Comparison of ENCODE assay signal across 8 mouse cellular contexts in the genomic region with DNA sequence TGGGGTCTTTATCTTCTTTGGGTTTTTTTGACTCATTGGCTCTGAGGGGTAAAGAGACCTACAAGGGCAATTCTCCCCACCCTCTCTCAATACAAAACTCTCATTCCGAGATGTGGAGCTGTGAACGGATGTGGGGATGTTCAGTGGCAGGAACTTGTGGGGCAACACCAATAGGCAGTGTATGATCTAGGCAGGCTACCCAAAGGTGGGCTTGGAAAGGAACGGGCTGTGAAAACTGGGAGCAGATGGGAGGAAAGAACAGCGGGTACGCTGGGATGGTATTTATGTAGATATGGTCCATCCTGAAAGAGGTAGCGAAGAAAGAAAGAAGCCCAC. TPM values are rescaled to one million over a fixed set of nuclear protein-coding genes. Genes with fewer than 3 reads are reported as not detected.
DNase-seq lines count a peak whose midpoint lies in the region; ATAC-seq and TF ChIP-seq lines count a peak whose summit lies in the region.

No protein-coding gene starts in this region.

- H3K27me3 ChIP-seq in kidney, postnatal 0 days (ENCODE audit: insufficient read depth, low read length): peaks cover 33% of the 10 kb centered on the region
- peaks cover 47% of the 10 kb centered on the region for H3K27me3 ChIP-seq in embryonic facial prominence, embryonic 15.5 days
- H3K27me3 ChIP-seq in limb, embryonic 10.5 days (ENCODE audit: low read depth, poor library complexity, severe bottlenecking): peaks cover 91% of the 10 kb centered on the region
- peaks cover 13% of the 10 kb centered on the region for H3K27me3 ChIP-seq in neural tube, embryonic 14.5 days (ENCODE audit: control insufficient read depth, insufficient read depth, low read length)

- no peaks in the 10 kb centered on the region for H3K36me3 ChIP-seq in kidney, postnatal 0 days (ENCODE audit: insufficient read depth, low read length)
- no peaks in the 10 kb centered on the region for H3K36me3 ChIP-seq in embryonic facial prominence, embryonic 15.5 days
- H3K36me3 ChIP-seq in limb, embryonic 10.5 days: no peaks in the 10 kb centered on the region
- no peaks in the 10 kb centered on the region for H3K36me3 ChIP-seq in neural tube, embryonic 14.5 days (ENCODE audit: control insufficient read depth, insufficient read depth, low read length)

- no peaks in the 10 kb centered on the region for H3K9me3 ChIP-seq in kidney, postnatal 0 days (replicated peaks; ENCODE audit: low read length)
- H3K9me3 ChIP-seq in embryonic facial prominence, embryonic 15.5 days (replicated peaks): no peaks in the 10 kb centered on the region
- no peaks in the 10 kb centered on the region for H3K9me3 ChIP-seq in limb, embryonic 10.5 days (replicated peaks)
- no peaks in the 10 kb centered on the region for H3K9me3 ChIP-seq in neural tube, embryonic 14.5 days (ENCODE audit: control insufficient read depth, low read length)

- no peak overlapping the region for H3K27ac ChIP-seq in kidney, postnatal 0 days
- H3K27ac ChIP-seq in embryonic facial prominence, embryonic 15.5 days (replicated peaks): no peak overlapping the region
- H3K27ac ChIP-seq in limb, embryonic 10.5 days: no peak overlapping the region
- H3K27ac ChIP-seq in neural tube, embryonic 14.5 days (ENCODE audit: low read depth, low read length): peak overlapping the region; percentile 71; the same call in 1 of the 2 replicates

- H3K4me2 ChIP-seq in kidney, postnatal 0 days (ENCODE audit: low read length): peak overlapping the region; percentile 99
- H3K4me2 ChIP-seq in embryonic facial prominence, embryonic 15.5 days (replicated peaks): peak overlapping the region; percentile 92
- H3K4me2 ChIP-seq in neural tube, embryonic 14.5 days (ENCODE audit: low read depth, low read length): peak overlapping the region; percentile 86

- ATAC-seq in kidney, postnatal 0 days (replicated peaks; ENCODE audit: low FRiP score, low read depth): no peak
- ATAC-seq in embryonic facial prominence, embryonic 15.5 days (ENCODE audit: insufficient number of reproducible peaks, low FRiP score, low TSS enrichment, low read depth): no peak
- ATAC-seq in neural tube, embryonic 14.5 days (ENCODE audit: low read depth): peak; percentile 33

- peak overlapping the region; percentile 60 for H3K4me3 ChIP-seq in kidney, postnatal 0 days (replicated peaks; ENCODE audit: low read depth, low read length)
- H3K4me3 ChIP-seq in embryonic facial prominence, embryonic 15.5 days (replicated peaks): peak overlapping the region; percentile 55
- peak overlapping the region; percentile 69 for H3K4me3 ChIP-seq in limb, embryonic 10.5 days
- H3K4me3 ChIP-seq in neural tube, embryonic 14.5 days (ENCODE audit: low read depth, low read length): peak overlapping the region; percentile 61

- 10% methylated on average over 6 of the region's 6 CpGs for WGBS in kidney, postnatal 0 days
- 7% methylated on average over 6 of the region's 6 CpGs for WGBS in embryonic facial prominence, embryonic 15.5 days
- WGBS in limb, embryonic 10.5 days: 11% methylated on average over 6 of the region's 6 CpGs
- whole genome bisulfite sequencing in neural tube, embryonic 14.5 days: 10% methylated on average over 6 of the region's 6 CpGs

- H3K9ac ChIP-seq in kidney, postnatal 0 days (ENCODE audit: low read depth, low read length): no peak overlapping the region
- peak overlapping the region; percentile 15; the same call in 1 of the 2 replicates for H3K9ac ChIP-seq in embryonic facial prominence, embryonic 15.5 days
- H3K9ac ChIP-seq in neural tube, embryonic 14.5 days (replicated peaks; ENCODE audit: low read depth, low read length): peak overlapping the region; percentile 64

- no peak for TF ChIP-seq CTCF in kidney, postnatal 0 days (IDR thresholded peaks at IDR 0.05; ENCODE audit: low read depth)

- no peak for DNase-seq in kidney, postnatal 0 days (ENCODE audit: low spot score)
- DNase-seq in kidney, adult 11 months: no peak
- no peak for DNase-seq in limb, embryonic 10.5 days (ENCODE audit: low spot score)
- no peak for DNase-seq in urinary bladder, adult 2 months (ENCODE audit: low spot score)
- no peak for DNase-seq in spleen, postnatal 4 days (ENCODE audit: low spot score in 2 of 2)
- no peak for DNase-seq in adrenal gland, postnatal 25 days

- peaks cover 4% of the 10 kb centered on the region; the same call in 1 of the 2 replicates for H3K4me1 ChIP-seq in kidney, postnatal 0 days (replicated peaks; ENCODE audit: insufficient read depth, low read length)
- H3K4me1 ChIP-seq in embryonic facial prominence, embryonic 15.5 days: peaks cover 21% of the 10 kb centered on the region
- H3K4me1 ChIP-seq in limb, embryonic 10.5 days: peaks cover 26% of the 10 kb centered on the region
- peaks cover 10% of the 10 kb centered on the region; the same call in 1 of the 2 replicates for H3K4me1 ChIP-seq in neural tube, embryonic 14.5 days (ENCODE audit: control insufficient read depth, insufficient read depth, low read length)

RNA-seq across cellular contexts. Expression of a gene that starts 0.2 kb away (rescaled TPM):
- 0.55 and 0.88 TPM in 2 replicates for polyA plus RNA-seq in kidney, postnatal 0 days (2015; fragmentation: Nextera tagmentation; extraction: Ambion mirVana)
- 16.6 and 16.8 TPM in 2 replicates for polyA plus RNA-seq in embryonic facial prominence, embryonic 15.5 days (2015; fragmentation: Nextera tagmentation; extraction: Ambion mirVana)
- polyA plus RNA-seq in limb, embryonic 10.5 days (2016; fragmentation: Nextera tagmentation; extraction: Ambion mirVana): 0.65 and 1.3 TPM in 2 replicates
- 13.8 and 18.8 TPM in 2 replicates for polyA plus RNA-seq in neural tube, embryonic 14.5 days (2014; fragmentation: Nextera tagmentation; extraction: Ambion mirVana)
- 19.8 and 27.6 TPM in 2 replicates for polyA plus RNA-seq in urinary bladder, adult 2 months (2012; rRNA removed)
- total RNA-seq in adrenal gland, postnatal 25 days (2021): 1.00 TPM in 1 of 2 replicates, not detected in the other

RNA-seq across cellular contexts. Expression of a gene that starts 14.2 kb away (rescaled TPM):
- polyA plus RNA-seq in kidney, postnatal 0 days (2015; fragmentation: Nextera tagmentation; extraction: Ambion mirVana): 28.2 and 28.4 TPM in 2 replicates
- 56.0 and 64.0 TPM in 2 replicates for polyA plus RNA-seq in embryonic facial prominence, embryonic 15.5 days (2015; fragmentation: Nextera tagmentation; extraction: Ambion mirVana)
- 60.3 and 61.2 TPM in 2 replicates for polyA plus RNA-seq in limb, embryonic 10.5 days (2016; fragmentation: Nextera tagmentation; extraction: Ambion mirVana)
- 21.8 and 24.7 TPM in 2 replicates for polyA plus RNA-seq in neural tube, embryonic 14.5 days (2014; fragmentation: Nextera tagmentation; extraction: Ambion mirVana)
- 37.6 and 41.0 TPM in 2 replicates for polyA plus RNA-seq in urinary bladder, adult 2 months (2012; rRNA removed)
- 66.6 and 69.7 TPM in 2 replicates for total RNA-seq in adrenal gland, postnatal 25 days (2021)

RNA-seq across cellular contexts. Expression of a gene that starts 31.2 kb away (rescaled TPM):
- 4.8 and 5.4 TPM in 2 replicates for polyA plus RNA-seq in kidney, postnatal 0 days (2015; fragmentation: Nextera tagmentation; extraction: Ambion mirVana)
- 5.8 and 6.7 TPM in 2 replicates for polyA plus RNA-seq in embryonic facial prominence, embryonic 15.5 days (2015; fragmentation: Nextera tagmentation; extraction: Ambion mirVana)
- 4.5 and 5.7 TPM in 2 replicates for polyA plus RNA-seq in limb, embryonic 10.5 days (2016; fragmentation: Nextera tagmentation; extraction: Ambion mirVana)
- 9.3 and 9.9 TPM in 2 replicates for polyA plus RNA-seq in neural tube, embryonic 14.5 days (2014; fragmentation: Nextera tagmentation; extraction: Ambion mirVana)
- 16.3 and 19.3 TPM in 2 replicates for polyA plus RNA-seq in urinary bladder, adult 2 months (2012; rRNA removed)
- total RNA-seq in adrenal gland, postnatal 25 days (2021): 12.8 and 14.5 TPM in 2 replicates

RNA-seq across cellular contexts. Expression of a gene that starts 43.7 kb away (rescaled TPM):
- polyA plus RNA-seq in kidney, postnatal 0 days (2015; fragmentation: Nextera tagmentation; extraction: Ambion mirVana): 0.91 and 0.93 TPM in 2 replicates
- polyA plus RNA-seq in embryonic facial prominence, embryonic 15.5 days (2015; fragmentation: Nextera tagmentation; extraction: Ambion mirVana): 2.3 and 3.7 TPM in 2 replicates
- polyA plus RNA-seq in limb, embryonic 10.5 days (2016; fragmentation: Nextera tagmentation; extraction: Ambion mirVana): 0.25 and 0.44 TPM in 2 replicates
- 9.1 and 10.1 TPM in 2 replicates for polyA plus RNA-seq in neural tube, embryonic 14.5 days (2014; fragmentation: Nextera tagmentation; extraction: Ambion mirVana)
- polyA plus RNA-seq in urinary bladder, adult 2 months (2012; rRNA removed): 1.6 and 1.9 TPM in 2 replicates
- 5.3 and 6.6 TPM in 2 replicates for total RNA-seq in adrenal gland, postnatal 25 days (2021)

RNA-seq across cellular contexts. Expression of a gene that starts 49.1 kb away (rescaled TPM):
- 112 and 117 TPM in 2 replicates for polyA plus RNA-seq in kidney, postnatal 0 days (2015; fragmentation: Nextera tagmentation; extraction: Ambion mirVana)
- 141 and 147 TPM in 2 replicates for polyA plus RNA-seq in embryonic facial prominence, embryonic 15.5 days (2015; fragmentation: Nextera tagmentation; extraction: Ambion mirVana)
- polyA plus RNA-seq in limb, embryonic 10.5 days (2016; fragmentation: Nextera tagmentation; extraction: Ambion mirVana): 73.0 and 81.9 TPM in 2 replicates
- polyA plus RNA-seq in neural tube, embryonic 14.5 days (2014; fragmentation: Nextera tagmentation; extraction: Ambion mirVana): 91.5 and 101 TPM in 2 replicates
- polyA plus RNA-seq in urinary bladder, adult 2 months (2012; rRNA removed): 93.6 and 98.7 TPM in 2 replicates
- 169 and 208 TPM in 2 replicates for total RNA-seq in adrenal gland, postnatal 25 days (2021)
